Mouse (Mus musculus) stomach, embryonic 16.5 days (tissue): ENCODE measurements around the gene Chka. TPM values are rescaled to one million over a fixed set of nuclear protein-coding genes. Genes with fewer than 3 reads are reported as not detected.

Experiments used
- ATAC-seq: fragments of 200-750 bp; cut with Nextera tagmentation; 2 replicates; pipeline ENCODE4 v1.8.0; 2017; ENCODE audit warnings: moderate number of reproducible peaks, moderate TSS enrichment; ENCODE audit not compliant: insufficient read depth, low FRiP score
- H3K27ac ChIP-seq: fragments of 300-500 bp; sonication (generic); 2 replicates; pipeline ENCODE4 v1.5.1; 2014; ENCODE audit warnings: low read length
- H3K27me3 ChIP-seq: fragments of 300-500 bp; sonication (generic); 2 replicates; pipeline ENCODE4 v1.6.1; 2014; ENCODE audit warnings: low read length, control low read depth, mixed read lengths; ENCODE audit not compliant: control insufficient read depth, insufficient read depth
- H3K36me3 ChIP-seq: fragments of 300-500 bp; sonication (generic); 2 replicates; pipeline ENCODE4 v1.6.1; 2014; ENCODE audit warnings: low read length; ENCODE audit not compliant: control insufficient read depth, insufficient read depth
- H3K4me1 ChIP-seq: fragments of 300-500 bp; sonication (generic); 2 replicates; pipeline ENCODE4 v1.6.1; 2014; ENCODE audit warnings: low read length, control low read depth, mixed read lengths; ENCODE audit not compliant: control insufficient read depth, insufficient read depth
- H3K4me2 ChIP-seq: fragments of 300-500 bp; sonication (generic); 2 replicates; pipeline ENCODE4 v1.6.1; 2014; ENCODE audit warnings: low read depth, low read length, mixed read lengths
- H3K4me3 ChIP-seq: fragments of 300-500 bp; sonication (generic); replicated peaks from 2 replicates; pipeline ENCODE4 v1.5.1; 2014; ENCODE audit warnings: mild to moderate bottlenecking, low read length
- H3K9ac ChIP-seq: fragments of 300-500 bp; sonication (generic); 2 replicates; pipeline ENCODE4 v1.6.1; 2014; ENCODE audit warnings: low read length
- H3K9me3 ChIP-seq: fragments of 300-500 bp; sonication (generic); replicated peaks from 2 replicates; pipeline ENCODE4 v1.6.1; 2016; ENCODE audit warnings: low read length, control low read depth; ENCODE audit not compliant: control insufficient read depth
- WGBS: fragments of 180-500 bp; shearing (Covaris S2); extraction: QIAGEN DNeasy Blood & Tissue Kit; methylation state at CpG from one replicate; pipeline ENCODE4 v1.1.7; 2014; 5-methylcytosine and 5-hydroxymethylcytosine counted together
- polyA plus RNA-seq: library from polyadenylated mRNA; unstranded; fragments of >200 nt; fragmentation: Nextera tagmentation; extraction: Ambion mirVana; gene quantifications from 2 replicates; pipeline ENCODE4 v1.2.1, GENCODE M21; 2015

The Chka gene
- polyA plus RNA-seq, 1 experiment from 2014 or later = 42.2 TPM

DNA sequence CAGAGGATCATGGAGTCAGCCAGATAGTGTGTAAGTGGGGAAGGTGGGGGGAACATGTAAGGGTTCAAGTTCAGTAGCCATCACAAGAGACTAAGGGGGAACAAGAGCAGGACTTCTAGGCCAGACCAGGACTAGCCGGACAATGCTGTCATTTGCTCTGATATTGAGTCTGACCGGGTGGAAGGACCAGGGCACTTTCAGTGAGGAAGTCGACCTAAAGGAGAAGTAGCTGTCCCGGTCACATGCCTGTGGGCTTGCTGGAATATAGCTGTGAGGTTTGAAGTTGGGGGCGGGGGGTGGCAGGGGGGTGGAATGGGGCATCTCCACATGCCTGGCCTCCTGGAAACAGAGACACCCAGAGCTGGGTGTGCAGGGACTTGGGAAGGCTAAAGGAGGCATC, 63.0 kb downstream of the Chka start:
- Histone ChIP-seq H3K27ac (no peak overlapping the region), H3K36me3 (0 out of 2 replicates have a peak, but pooled peaks cover 2% of the 10 kb centered on the region), H3K27me3 (no peaks in the 10 kb centered on the region), H3K9me3 (no peaks in the 10 kb centered on the region), H3K4me2 (no peak overlapping the region), H3K4me3 (no peak overlapping the region), H3K9ac (no peak overlapping the region), H3K4me1 (peaks cover 19% of the 10 kb centered on the region)
- WGBS = 85% methylated on average over 5 of the region's 5 CpGs
- no peak for ATAC-seq

DNA sequence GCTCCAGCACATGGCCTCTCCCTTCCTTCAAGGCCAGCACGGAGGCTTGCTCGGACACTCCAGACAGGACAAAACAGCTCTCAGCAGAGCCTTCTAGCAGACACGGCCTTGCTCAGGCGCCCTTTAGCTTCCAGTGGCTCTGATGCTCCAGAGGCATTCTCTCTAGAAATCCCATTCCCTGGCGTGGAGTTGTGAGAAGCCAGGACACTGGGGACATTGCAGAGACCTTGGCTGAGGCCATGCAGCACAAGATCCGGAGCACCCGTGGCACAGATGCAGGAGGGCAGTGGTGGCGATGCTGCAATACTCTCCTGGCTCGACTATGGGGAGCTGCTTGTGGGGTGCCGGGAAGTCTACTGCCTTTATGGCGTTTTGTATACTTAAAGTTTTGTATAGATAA, 65.2 kb downstream of the Chka start:
- no peaks in the 10 kb centered on the region for H3K36me3 ChIP-seq
- no peak overlapping the region for H3K4me3 ChIP-seq
- no peak overlapping the region for H3K9ac ChIP-seq
- no peaks in the 10 kb centered on the region for H3K27me3 ChIP-seq
- WGBS = 79% methylated on average over 11 of the region's 11 CpGs
- no peaks in the 10 kb centered on the region for H3K9me3 ChIP-seq
- H3K27ac ChIP-seq = no peak overlapping the region
- peaks cover 14% of the 10 kb centered on the region for H3K4me1 ChIP-seq
- no peak for ATAC-seq
- no peak overlapping the region for H3K4me2 ChIP-seq

GRCm38 (mm10) chr19:3919928-3920327, 68.4 kb downstream of the Chka start:
- Histone ChIP-seq H3K4me2 (no peak overlapping the region), H3K27ac (no peak overlapping the region), H3K36me3 (no peaks in the 10 kb centered on the region), H3K27me3 (no peaks in the 10 kb centered on the region), H3K4me1 (peaks cover 8% of the 10 kb centered on the region; the same call in 1 of the 2 replicates), H3K9me3 (no peaks in the 10 kb centered on the region), H3K9ac (no peak overlapping the region), H3K4me3 (no peak overlapping the region)
- ATAC-seq = no peak

- Histone ChIP-seq H3K9ac (no peak overlapping the region), H3K9me3 (no peaks in the 10 kb centered on the region), H3K4me2 (no peak overlapping the region), H3K27me3 (no peaks in the 10 kb centered on the region), H3K36me3 (no peaks in the 10 kb centered on the region), H3K4me1 (peaks cover 8% of the 10 kb centered on the region; the same call in 1 of the 2 replicates), H3K27ac (peak overlapping the region; percentile 34), H3K4me3 (no peak overlapping the region)
- ATAC-seq = no peak
- 49% methylated on average over 10 of the region's 10 CpGs for WGBS
Measured at GRCm38 (mm10) chr19:3922661-3923371, 71.2 kb downstream of the Chka start.

- H3K4me3 ChIP-seq = no peak overlapping the region
- peak overlapping the region; percentile 34 for H3K27ac ChIP-seq
- no peaks in the 10 kb centered on the region for H3K9me3 ChIP-seq
- no peaks in the 10 kb centered on the region for H3K36me3 ChIP-seq
- H3K9ac ChIP-seq = no peak overlapping the region
- 49% methylated on average over 13 of the region's 13 CpGs for WGBS
- no peaks in the 10 kb centered on the region for H3K27me3 ChIP-seq
- H3K4me1 ChIP-seq = peaks cover 8% of the 10 kb centered on the region; the same call in 1 of the 2 replicates
- ATAC-seq = 0 out of 2 replicates have a peak, but pooled peaks have one; percentile 27
- H3K4me2 ChIP-seq = no peak overlapping the region
Measured at GRCm38 (mm10) chr19:3923586-3923985, 72.0 kb downstream of the Chka start.

- 74% methylated on average over 8 of the region's 8 CpGs for WGBS
- Histone ChIP-seq H3K27me3 (no peaks in the 10 kb centered on the region), H3K27ac (peak overlapping the region; percentile 34), H3K9ac (no peak overlapping the region), H3K9me3 (no peaks in the 10 kb centered on the region), H3K4me2 (no peak overlapping the region), H3K4me1 (peaks cover 8% of the 10 kb centered on the region; the same call in 1 of the 2 replicates), H3K4me3 (no peak overlapping the region), H3K36me3 (no peaks in the 10 kb centered on the region)
- no peak for ATAC-seq
Measured at GRCm38 (mm10) chr19:3924190-3924589, 72.6 kb downstream of the Chka start.

DNA sequence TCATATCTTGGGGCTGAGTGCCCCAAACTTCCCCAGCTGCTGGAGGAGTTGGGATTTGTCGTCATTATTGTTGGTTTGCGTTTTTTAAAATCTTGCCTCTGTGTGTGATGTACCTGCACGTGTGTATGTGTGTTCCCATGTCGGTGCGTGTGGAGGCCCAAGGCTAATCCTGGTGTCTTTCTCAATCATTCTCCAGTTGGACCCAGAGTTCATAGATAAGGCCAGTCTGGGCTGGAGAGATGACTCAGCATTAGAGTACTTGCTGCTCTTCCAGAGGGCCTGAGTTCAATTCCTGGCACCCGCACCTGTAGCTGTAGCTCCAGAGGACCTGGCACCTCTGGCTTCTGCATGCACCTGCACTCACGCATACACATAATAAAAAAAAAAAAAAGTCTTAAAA, 73.3 kb downstream of the Chka start:
- no peak for ATAC-seq
- Histone ChIP-seq H3K27me3 (no peaks in the 10 kb centered on the region), H3K4me3 (no peak overlapping the region), H3K9ac (no peak overlapping the region), H3K36me3 (no peaks in the 10 kb centered on the region), H3K4me1 (peaks cover 13% of the 10 kb centered on the region; the same call in 1 of the 2 replicates), H3K9me3 (no peaks in the 10 kb centered on the region), H3K27ac (no peak overlapping the region), H3K4me2 (no peak overlapping the region)
- 89% methylated on average over 7 of the region's 7 CpGs for WGBS

DNA sequence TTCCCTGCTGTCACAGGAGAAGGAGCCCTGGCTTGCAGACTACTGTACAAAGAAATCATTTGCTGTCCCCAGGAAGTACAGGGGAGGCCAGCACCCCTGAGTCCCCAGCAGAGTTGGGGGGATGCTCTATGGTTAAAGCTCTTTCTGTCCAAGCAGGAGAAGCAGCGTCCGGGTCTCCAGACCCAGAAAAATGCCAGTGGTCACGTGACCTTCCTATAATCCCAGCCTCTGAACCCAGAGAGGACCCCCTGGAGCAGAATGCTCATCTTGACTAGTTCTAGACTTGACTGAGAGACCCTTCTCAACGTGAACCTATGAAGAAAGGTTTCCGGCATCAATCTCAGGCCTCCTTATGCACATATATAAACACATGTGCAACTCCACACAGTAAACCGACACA, 74.3 kb downstream of the Chka start:
- Histone ChIP-seq H3K36me3 (no peaks in the 10 kb centered on the region), H3K9ac (no peak overlapping the region), H3K27ac (no peak overlapping the region), H3K4me1 (peaks cover 23% of the 10 kb centered on the region; the same call in 1 of the 2 replicates), H3K4me3 (no peak overlapping the region), H3K27me3 (no peaks in the 10 kb centered on the region), H3K9me3 (no peaks in the 10 kb centered on the region), H3K4me2 (no peak overlapping the region)
- ATAC-seq = no peak
- WGBS = 81% methylated on average over 6 of the region's 6 CpGs

DNA sequence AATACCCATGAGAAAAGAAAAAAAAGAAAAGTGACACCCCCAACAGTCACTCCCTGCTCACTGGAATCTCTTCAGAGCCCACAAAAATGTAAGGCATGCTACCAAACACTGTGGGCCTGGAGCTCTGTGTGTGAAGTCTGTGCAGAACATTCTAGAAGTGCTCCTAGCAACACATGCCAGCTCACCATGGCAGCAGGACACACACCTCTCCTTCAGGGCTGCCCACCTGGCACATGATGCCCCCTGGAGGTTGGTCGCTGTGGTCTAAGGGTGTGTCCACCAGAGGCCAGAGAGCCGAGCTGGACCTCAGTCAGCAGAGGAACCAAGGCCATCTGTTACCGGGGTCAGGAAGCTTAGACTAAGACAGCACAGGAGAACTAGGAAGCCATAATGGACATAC, 74.7 kb downstream of the Chka start:
- ATAC-seq = no peak
- 56% methylated on average over 3 of the region's 3 CpGs for WGBS
- H3K27ac ChIP-seq = no peak overlapping the region
- H3K9ac ChIP-seq = no peak overlapping the region
- no peak overlapping the region for H3K4me2 ChIP-seq
- H3K9me3 ChIP-seq = no peaks in the 10 kb centered on the region
- H3K27me3 ChIP-seq = no peaks in the 10 kb centered on the region
- H3K4me3 ChIP-seq = no peak overlapping the region
- H3K36me3 ChIP-seq = no peaks in the 10 kb centered on the region
- H3K4me1 ChIP-seq = peaks cover 23% of the 10 kb centered on the region; the same call in 1 of the 2 replicates
